Comparison of ENCODE assay signal across 10 mouse cellular contexts in the genomic region with DNA sequence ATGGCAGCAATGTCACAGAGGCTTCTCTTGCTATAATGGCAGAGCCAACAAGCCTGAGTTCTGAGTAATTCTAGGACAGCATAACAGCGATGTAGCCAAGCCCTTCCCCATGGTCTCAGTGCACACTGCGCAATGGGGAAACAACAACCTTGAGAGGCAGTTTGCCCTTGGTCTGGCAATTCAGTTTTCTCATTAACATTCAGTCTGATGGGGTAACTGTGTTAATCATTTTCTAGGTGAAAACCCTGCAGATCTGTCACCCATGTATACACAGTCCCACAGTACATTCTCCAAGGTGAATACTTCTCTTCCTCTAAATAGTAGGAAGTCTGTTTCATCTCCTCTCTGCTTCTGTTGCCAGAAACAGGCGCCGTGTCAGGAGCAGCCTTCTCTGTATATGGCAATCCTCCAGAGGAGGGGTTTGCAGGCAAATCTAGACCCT. TPM values are rescaled to one million over a fixed set of nuclear protein-coding genes. Genes with fewer than 3 reads are reported as not detected.
DNase-seq lines count a peak whose midpoint lies in the region; ATAC-seq and TF ChIP-seq lines count a peak whose summit lies in the region.
"Had no signal": no experiment of that assay in that cellular context is flagged by ENCODE, and none has a peak within 500 bp of the region (broad histone marks: within the 10 kb centered on the region; RNA-seq: fewer than 3 reads in every experiment).

No protein-coding gene starts in this region.

- 58% methylated on average over 4 of the region's 4 CpGs for WGBS in heart, embryonic 13.5 days
- WGBS in liver, postnatal 0 days (ENCODE audit: insufficient replicate concordance) = 52% methylated on average over 4 of the region's 4 CpGs

- peak overlapping the region; percentile 5 for H3K9ac ChIP-seq in heart, embryonic 13.5 days
- no peak overlapping the region for H3K9ac ChIP-seq in liver, postnatal 0 days (replicated peaks)
- H3K9ac ChIP-seq: forebrain, embryonic 13.5 days; neural tube, embryonic 12.5 days had no signal

- no peaks in the 10 kb centered on the region for H3K9me3 ChIP-seq in heart, embryonic 13.5 days
- H3K9me3 ChIP-seq in liver, postnatal 0 days (ENCODE audit: low read length) = no peaks in the 10 kb centered on the region
- H3K9me3 ChIP-seq: forebrain, embryonic 13.5 days; neural tube, embryonic 12.5 days had no signal

- no peak for DNase-seq in layer of hippocampus, adult 2 months (ENCODE audit: low spot score in 2 of 2)
- no peak for DNase-seq in layer of hippocampus, postnatal 14 days (ENCODE audit: low spot score in 2 of 2)
- peak; percentile 86 for DNase-seq in kidney, adult 11 months
- peak; percentile 20 for DNase-seq in liver, postnatal 0 days
- no peak for DNase-seq in urinary bladder, adult 18-20 months (ENCODE audit: low spot score in 2 of 2)
- no peak for DNase-seq in embryo, embryonic 11 days
- DNase-seq: left cerebral cortex, postnatal 4 days had no signal

- H3K4me2 ChIP-seq in heart, embryonic 13.5 days = no peak overlapping the region
- H3K4me2 ChIP-seq in liver, postnatal 0 days (ENCODE audit: low read depth, low read length) = no peak overlapping the region
- H3K4me2 ChIP-seq: forebrain, embryonic 13.5 days; neural tube, embryonic 12.5 days had no signal

- H3K27me3 ChIP-seq in heart, embryonic 13.5 days (replicated peaks) = no peaks in the 10 kb centered on the region
- no peaks in the 10 kb centered on the region for H3K27me3 ChIP-seq in liver, postnatal 0 days (ENCODE audit: insufficient read depth, low read length)
- H3K27me3 ChIP-seq: forebrain, embryonic 13.5 days; neural tube, embryonic 12.5 days had no signal

- no peak overlapping the region for H3K4me3 ChIP-seq in layer of hippocampus, adult 2 months
- no peak overlapping the region for H3K4me3 ChIP-seq in heart, embryonic 13.5 days
- H3K4me3 ChIP-seq in liver, postnatal 0 days (ENCODE audit: low read depth, low read length) = no peak overlapping the region
- H3K4me3 ChIP-seq: forebrain, embryonic 13.5 days; neural tube, embryonic 12.5 days had no signal

- H3K4me1 ChIP-seq in heart, embryonic 13.5 days = peaks cover 80% of the 10 kb centered on the region
- peaks cover 10% of the 10 kb centered on the region for H3K4me1 ChIP-seq in liver, postnatal 0 days (ENCODE audit: insufficient read depth)

- no peak for ATAC-seq in heart, embryonic 13.5 days (ENCODE audit: extremely low read depth, insufficient number of reproducible peaks, low FRiP score, low TSS enrichment)
- ATAC-seq in liver, postnatal 0 days = peak; percentile 93
- ATAC-seq: forebrain, embryonic 13.5 days had no signal

- TF ChIP-seq EP300 in liver, postnatal 0 days (IDR thresholded peaks at IDR 0.05; ENCODE audit: low read depth) = no peak

- peaks cover 13% of the 10 kb centered on the region for H3K36me3 ChIP-seq in heart, embryonic 13.5 days
- no peaks in the 10 kb centered on the region for H3K36me3 ChIP-seq in liver, postnatal 0 days (replicated peaks; ENCODE audit: insufficient read depth, low read length)

- TF ChIP-seq CTCF in layer of hippocampus, adult 2 months (conservative IDR thresholded peaks at IDR 0.05) = no peak
- TF ChIP-seq CTCF in liver, postnatal 0 days (IDR thresholded peaks at IDR 0.05; ENCODE audit: low read depth) = no peak

- peak overlapping the region; percentile 70 for H3K27ac ChIP-seq in layer of hippocampus, adult 2 months
- H3K27ac ChIP-seq in heart, embryonic 13.5 days (replicated peaks) = peak overlapping the region; percentile 88
- H3K27ac ChIP-seq in liver, postnatal 0 days (ENCODE audit: low read depth) = 0 out of 2 replicates have a peak overlapping the region, but pooled peaks have one; percentile 46
- H3K27ac ChIP-seq: forebrain, embryonic 13.5 days; neural tube, embryonic 12.5 days had no signal

RNA-seq across cellular contexts. Expression of gene Sptbn1, which starts 37.6 kb away (rescaled TPM):
- total RNA-seq in layer of hippocampus, adult 2 months (2021) = 100 to 1,000 TPM; 564 to 576 TPM
- 100 to 1,000 TPM; 675 to 713 TPM for total RNA-seq in layer of hippocampus, postnatal 14 days (2021)
- polyA plus RNA-seq in heart, embryonic 13.5 days (2015; fragmentation: Nextera tagmentation; extraction: Ambion mirVana) = 145 and 155 TPM in 2 replicates
- 18.9 and 19.2 TPM in 2 replicates for polyA plus RNA-seq in liver, postnatal 0 days (2015; fragmentation: Nextera tagmentation; extraction: Ambion mirVana)

Comparison
In these comparisons a context has a peak if more than half of its experiments do, and no peak if none do; other contexts are left out.
1. DNase-seq: peak in kidney, adult 11 months (single experiment) and liver, postnatal 0 days (single experiment); none in layer of hippocampus, adult 2 months (0 of 2), layer of hippocampus, postnatal 14 days (0 of 2), urinary bladder, adult 18-20 months (0 of 2) and embryo, embryonic 11 days (single experiment).
2. Peak in every context shown above with its lines, with median percentiles within 50 percentile points of each other: H3K27ac ChIP-seq.